Mouse (Mus musculus): ENCODE results near the gene Slc22a6. TPM values are rescaled to one million over a fixed set of nuclear protein-coding genes. Genes with fewer than 3 reads are reported as not detected.

Gene Slc22a6
- total RNA-seq, 2 experiments from 2014 or later = not detected

- intact Hi-C loops (cut with DNase I) = no loop called here
- DNase-seq (ENCODE audit: low spot score) = no peak
Measured at GRCm38 (mm10) chr19:8604536-8605240, 13.2 kb upstream of the Slc22a6 start.

- no peak for DNase-seq (ENCODE audit: low spot score)
- intact Hi-C loops (cut with DNase I) = no loop called here
Measured at GRCm38 (mm10) chr19:8605241-8605558, 12.6 kb upstream of the Slc22a6 start.

- intact Hi-C loops (cut with DNase I) = no loop called here
- no peak for DNase-seq (ENCODE audit: low spot score)
Measured at GRCm38 (mm10) chr19:8611358-8612123, 6.3 kb upstream of the Slc22a6 start.

GRCm38 (mm10) chr19:8613111-8613510, 4.7 kb upstream of the Slc22a6 start:
- DNase-seq (ENCODE audit: low spot score) = no peak

GRCm38 (mm10) chr19:8614343-8614742, 3.5 kb upstream of the Slc22a6 start:
- no peak for DNase-seq (ENCODE audit: low spot score)
- intact Hi-C loops (cut with DNase I) = no loop called here

More at GRCm38 (mm10) chr19:8613111-8613510, 4.7 kb upstream of the Slc22a6 start:
- intact Hi-C loops (cut with DNase I) = no loop called here

GRCm38 (mm10) chr19:8616314-8616713, 1.5 kb upstream of the Slc22a6 start:
- no peak for DNase-seq (ENCODE audit: low spot score)
- intact Hi-C loops (cut with DNase I) = no loop called here

GRCm38 (mm10) chr19:8621098-8621497, 3.3 kb downstream of the Slc22a6 start:
- intact Hi-C loops (cut with DNase I) = no loop called here
- no peak for DNase-seq (ENCODE audit: low spot score)

- no peak for DNase-seq (ENCODE audit: low spot score)
Measured at GRCm38 (mm10) chr19:8630249-8630648, 12.4 kb downstream of the Slc22a6 start.

GRCm38 (mm10) chr19:8630826-8631225, 13.0 kb downstream of the Slc22a6 start:
- DNase-seq (ENCODE audit: low spot score) = no peak
- intact Hi-C loops (cut with DNase I) = no loop called here

More at GRCm38 (mm10) chr19:8630249-8630648, 12.4 kb downstream of the Slc22a6 start:
- intact Hi-C loops (cut with DNase I) = no loop called here

- DNase-seq (ENCODE audit: low spot score) = no peak
- intact Hi-C loops (cut with DNase I) = no loop called here
Measured at GRCm38 (mm10) chr19:8632029-8632428, 14.2 kb downstream of the Slc22a6 start.

GRCm38 (mm10) chr19:8642086-8642485, 24.2 kb downstream of the Slc22a6 start:
- DNase-seq (ENCODE audit: low spot score) = no peak
- intact Hi-C loops (cut with DNase I) = no loop called here

- DNase-seq (ENCODE audit: low spot score) = no peak
- intact Hi-C loops (cut with DNase I) = no loop called here
Measured at GRCm38 (mm10) chr19:8646393-8646792, 28.6 kb downstream of the Slc22a6 start.

- intact Hi-C loops (cut with DNase I) = no loop called here
- no peak for DNase-seq (ENCODE audit: low spot score)
Measured at GRCm38 (mm10) chr19:8655833-8656232, 38.0 kb downstream of the Slc22a6 start.

GRCm38 (mm10) chr19:8656341-8656740, 38.5 kb downstream of the Slc22a6 start:
- intact Hi-C loops (cut with DNase I) = no loop called here
- no peak for DNase-seq (ENCODE audit: low spot score)

GRCm38 (mm10) chr19:8661821-8662307, 44.0 kb downstream of the Slc22a6 start:
- DNase-seq (ENCODE audit: low spot score) = no peak
- intact Hi-C loops (cut with DNase I) = loop anchor here (2.0 kb wide), 1 partner anchor 21 kb away; no protein-coding TSS in a partner anchor

- no peak for DNase-seq (ENCODE audit: low spot score)
- intact Hi-C loops (cut with DNase I) = loop anchor here (2.0 kb wide), 1 partner anchor 20 kb away; no protein-coding TSS in a partner anchor
Measured at GRCm38 (mm10) chr19:8662337-8662736, 44.5 kb downstream of the Slc22a6 start.

GRCm38 (mm10) chr19:8663360-8663839, 45.6 kb downstream of the Slc22a6 start, which contains the start of gene Chrm1:
Chrm1 (plus strand) TSS chr19:8663789.
- intact Hi-C loops (cut with DNase I) = loop anchor here (2.0 kb wide), 1 partner anchor 19 kb away; no protein-coding TSS in a partner anchor
- no peak for DNase-seq (ENCODE audit: low spot score)

GRCm38 (mm10) chr19:8663911-8664421, 46.1 kb downstream of the Slc22a6 start:
- no peak for DNase-seq (ENCODE audit: low spot score)
- intact Hi-C loops (cut with DNase I) = loop anchor here (2.0 kb wide), 1 partner anchor 19 kb away; no protein-coding TSS in a partner anchor

GRCm38 (mm10) chr19:8664859-8665258, 47.0 kb downstream of the Slc22a6 start:
- intact Hi-C loops (cut with DNase I) = no loop called here

GRCm38 (mm10) chr19:8665746-8666145, 47.9 kb downstream of the Slc22a6 start:
- intact Hi-C loops (cut with DNase I) = no loop called here
- no peak for DNase-seq (ENCODE audit: low spot score)

More at GRCm38 (mm10) chr19:8664859-8665258, 47.0 kb downstream of the Slc22a6 start:
- DNase-seq (ENCODE audit: low spot score) = no peak

Data from heart, postnatal 25 days (tissue).